Mouse (Mus musculus) lung, embryonic 14.5 days (tissue): ENCODE data around the gene 9130213A22Rik. TPM values are rescaled to one million over a fixed set of nuclear protein-coding genes. Genes with fewer than 3 reads are reported as not detected.

Experiments
- ATAC-seq: fragments of 200-750 bp; cut with Nextera tagmentation; 2 replicates; pipeline ENCODE4 v1.8.0; 2017; ENCODE audit warnings: mild to moderate bottlenecking, moderate TSS enrichment, moderate library complexity; ENCODE audit not compliant: insufficient read depth
- DNase-seq: peaks from one replicate; pipeline ENCODE4 v3.0.0-alpha.2; 2015
- H3K27ac ChIP-seq: fragments of 300-500 bp; sonication (generic); 2 replicates; pipeline ENCODE4 v1.5.1; 2014; ENCODE audit warnings: low read depth, mild to moderate bottlenecking, moderate library complexity
- H3K27me3 ChIP-seq: fragments of 300-500 bp; sonication (generic); 2 replicates; pipeline ENCODE4 v1.6.1; 2014; ENCODE audit warnings: low read length, control low read depth; ENCODE audit not compliant: insufficient read depth
- H3K36me3 ChIP-seq: fragments of 300-500 bp; sonication (generic); 2 replicates; pipeline ENCODE4 v1.6.1; 2014; ENCODE audit warnings: control low read depth; ENCODE audit not compliant: insufficient read depth
- H3K4me1 ChIP-seq: fragments of 300-500 bp; sonication (generic); 2 replicates; pipeline ENCODE4 v1.6.1; 2014; ENCODE audit warnings: antibody characterized with exemption, control low read depth; ENCODE audit not compliant: insufficient read depth
- H3K4me2 ChIP-seq: fragments of 300-500 bp; sonication (generic); 2 replicates; pipeline ENCODE4 v1.6.1; 2014; ENCODE audit warnings: mild to moderate bottlenecking
- H3K4me3 ChIP-seq: fragments of 300-500 bp; sonication (generic); 2 replicates; pipeline ENCODE4 v1.5.1; 2014; ENCODE audit warnings: low read depth, low read length
- H3K9ac ChIP-seq: fragments of 300-500 bp; sonication (generic); 2 replicates; pipeline ENCODE4 v1.6.1; 2014
- H3K9me3 ChIP-seq: fragments of 300-500 bp; sonication (generic); 2 replicates; pipeline ENCODE4 v1.6.1; 2016; ENCODE audit warnings: low read depth, low read length, control low read depth
- CTCF ChIP-seq: IDR thresholded peaks from 2 replicates; pipeline ENCODE4 v1.5.1; 2016; ENCODE audit warnings: antibody characterized with exemption, low read depth
- WGBS: fragments of 180-500 bp; shearing (Covaris S2); extraction: QIAGEN DNeasy Blood & Tissue Kit; methylation state at CpG from one replicate; pipeline ENCODE4 v1.1.7; 2014; 5-methylcytosine and 5-hydroxymethylcytosine counted together
- polyA plus RNA-seq: library from polyadenylated mRNA; unstranded; fragments of >200 nt; fragmentation: Nextera tagmentation; extraction: Ambion mirVana; gene quantifications from 2 replicates; pipeline ENCODE4 v1.2.1, GENCODE M21; 2014

The 9130213A22Rik gene
- polyA plus RNA-seq: 0.19 and 0.41 TPM in 2 replicates

DNA sequence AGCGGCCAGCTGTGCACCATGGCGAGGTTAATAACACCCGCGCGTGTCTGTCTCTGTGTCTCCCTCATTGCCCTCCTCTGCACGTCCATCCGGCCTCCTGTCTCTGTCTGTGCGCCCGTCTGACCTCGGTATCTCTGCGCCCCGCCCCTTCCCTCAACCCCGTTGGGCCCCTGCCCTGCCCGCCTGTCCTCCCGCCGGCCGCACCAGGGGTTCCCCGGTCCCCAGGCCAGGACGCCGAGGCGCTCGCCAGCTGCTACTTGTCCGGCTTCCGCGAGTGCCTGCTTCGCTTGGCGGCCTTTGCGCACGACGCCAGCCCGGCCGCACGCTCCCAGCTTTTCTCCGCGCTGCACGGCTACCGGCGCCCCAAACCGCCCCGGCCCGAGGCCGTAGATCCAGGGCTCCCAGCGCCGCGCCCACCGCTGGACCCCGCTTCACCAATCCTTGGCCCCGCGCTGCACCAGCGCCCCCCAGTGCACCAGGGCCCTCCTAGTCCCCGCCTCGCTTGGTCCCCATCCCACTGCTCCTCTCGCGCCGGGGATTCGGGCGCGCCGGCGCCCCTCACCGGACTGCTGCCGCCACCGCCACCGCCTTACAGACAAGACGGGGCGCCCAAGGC, at the start of gene 9130213A22Rik:
9130213A22Rik (minus strand) TSS at position 254 of the 616 bp plus-strand sequence.
- Histone ChIP-seq H3K9me3 (no peaks in the 10 kb centered on the region), H3K36me3 (no peaks in the 10 kb centered on the region), H3K27ac (peak within 1 kb of the TSS; percentile 89), H3K4me1 (peaks cover 13% of the 10 kb centered on the region), H3K4me2 (peak within 1 kb of the TSS; percentile 93), H3K27me3 (no peaks in the 10 kb centered on the region), H3K9ac (peak within 1 kb of the TSS; percentile 69), H3K4me3 (peak within 1 kb of the TSS; percentile 74)
- peak; percentile 78 for TF ChIP-seq CTCF
- ATAC-seq: peak; percentile 70
- DNase-seq: peak; percentile 95
- under 1% methylated on average over 66 of the region's 66 CpGs for WGBS

DNA sequence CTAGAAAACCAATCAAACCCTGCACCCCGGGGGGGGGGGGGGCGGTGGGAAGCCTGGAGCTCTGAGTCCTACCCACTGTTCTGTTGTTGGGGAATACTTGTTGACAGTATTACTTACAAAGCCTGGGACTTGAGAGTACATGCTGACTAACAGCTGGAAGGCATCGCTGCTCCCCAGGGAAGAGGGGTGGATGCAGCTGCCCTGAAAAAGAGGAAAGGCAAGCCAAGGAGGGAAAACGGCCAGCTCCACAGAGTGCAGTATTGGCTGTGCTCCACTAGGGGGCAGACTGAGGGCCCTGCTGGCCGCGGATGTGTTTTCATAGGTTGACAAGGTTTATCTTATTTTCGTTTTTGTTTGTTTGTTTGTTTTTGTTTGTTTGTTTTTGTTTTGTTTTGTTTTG, 49.2 kb upstream of the 9130213A22Rik start:
- no peak overlapping the region for H3K27ac ChIP-seq
- H3K4me1 ChIP-seq: no peaks in the 10 kb centered on the region
- 22% methylated on average over 7 of the region's 7 CpGs for WGBS
- ATAC-seq: peak; percentile 74; the same call in 1 of the 2 replicates
- H3K9me3 ChIP-seq: no peaks in the 10 kb centered on the region
- no peaks in the 10 kb centered on the region for H3K27me3 ChIP-seq
- TF ChIP-seq CTCF: peak; percentile 89
- no peaks in the 10 kb centered on the region for H3K36me3 ChIP-seq
- no peak overlapping the region for H3K4me2 ChIP-seq
- H3K9ac ChIP-seq: no peak overlapping the region
- H3K4me3 ChIP-seq: no peak overlapping the region
- peak; percentile 84 for DNase-seq

DNA sequence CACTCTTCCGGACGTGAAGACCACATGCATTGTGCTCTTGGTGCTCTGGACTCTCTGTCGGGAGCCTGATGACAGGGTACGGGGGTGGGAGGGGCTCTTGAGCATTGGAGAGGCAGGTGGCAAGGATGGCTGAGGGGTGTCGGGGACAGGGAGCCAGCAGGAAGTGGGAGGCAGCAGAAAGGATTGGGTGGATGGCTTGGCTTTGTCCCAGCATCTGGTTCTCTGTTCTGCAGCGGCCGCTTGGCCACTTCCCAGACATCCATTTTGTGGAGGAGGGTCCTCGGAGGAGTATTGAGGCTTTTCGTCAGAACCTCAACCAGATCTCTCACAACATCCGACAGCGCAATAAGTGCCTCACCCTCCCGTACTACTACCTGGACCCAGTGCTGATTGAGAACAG, 46.9 kb upstream of the 9130213A22Rik start:
- Histone ChIP-seq H3K4me1 (no peaks in the 10 kb centered on the region), H3K9ac (no peak overlapping the region), H3K4me3 (no peak overlapping the region), H3K27ac (no peak overlapping the region), H3K36me3 (no peaks in the 10 kb centered on the region), H3K4me2 (no peak overlapping the region), H3K9me3 (no peaks in the 10 kb centered on the region), H3K27me3 (no peaks in the 10 kb centered on the region)
- ATAC-seq (no peak), DNase-seq (peak; percentile 22)
- WGBS: 70% methylated on average over 12 of the region's 12 CpGs
- no peak for TF ChIP-seq CTCF

DNA sequence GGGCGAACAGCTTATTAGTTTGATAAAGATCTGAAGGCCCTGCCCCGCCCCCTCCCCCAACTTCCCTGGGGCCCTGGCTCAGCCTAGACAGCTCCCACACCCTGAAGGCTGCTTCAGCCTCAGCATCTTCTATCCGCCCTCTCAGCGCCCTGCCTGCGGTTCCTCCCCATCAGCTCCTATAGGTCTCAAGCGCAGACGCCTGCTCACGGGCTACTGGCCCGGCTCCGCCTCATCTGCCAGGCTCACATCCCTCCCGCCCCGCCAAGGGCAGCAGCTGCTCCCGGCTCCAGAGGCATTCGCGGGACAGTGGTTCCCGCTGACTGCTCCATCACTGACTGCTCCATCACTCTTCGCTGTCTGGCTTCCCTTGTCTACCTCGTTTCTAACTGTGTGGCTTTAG, 34.4 kb upstream of the 9130213A22Rik start, which contains the start of gene Alox12b:
Alox12b (plus strand) TSS at position 190 of the 400 bp plus-strand sequence.
- TF ChIP-seq CTCF: no peak
- no peak for ATAC-seq
- Histone ChIP-seq H3K4me3 (no peak within 1 kb of the TSS), H3K9me3 (no peaks in the 10 kb centered on the region), H3K36me3 (no peaks in the 10 kb centered on the region), H3K4me2 (peak within 1 kb of the TSS; percentile 12; the same call in 1 of the 2 replicates), H3K27me3 (peaks cover 20% of the 10 kb centered on the region), H3K9ac (no peak within 1 kb of the TSS), H3K27ac (no peak within 1 kb of the TSS), H3K4me1 (no peaks in the 10 kb centered on the region)
- WGBS: 2% methylated on average over 18 of the region's 18 CpGs
- peak; percentile 57 for DNase-seq

DNA sequence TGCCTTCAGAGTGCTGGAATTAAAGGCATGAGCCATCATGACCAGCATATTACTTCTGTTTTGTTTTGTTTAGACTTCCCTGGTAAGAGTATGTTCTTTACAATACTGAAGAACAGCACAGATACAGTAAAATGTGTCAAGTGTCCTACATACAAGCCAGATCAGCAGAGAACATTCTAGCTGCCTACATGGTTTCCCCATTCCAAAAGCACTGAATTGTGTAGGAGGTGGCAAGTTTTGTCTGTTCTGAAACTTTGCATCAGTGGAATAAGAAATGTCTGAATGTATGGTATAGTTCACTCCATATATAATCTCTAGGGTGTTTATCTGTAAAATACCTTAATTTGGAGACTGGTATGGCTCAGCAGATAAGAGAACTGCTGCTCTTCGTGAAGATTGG, 33.0 kb upstream of the 9130213A22Rik start:
- no peak for ATAC-seq
- H3K36me3 ChIP-seq: no peaks in the 10 kb centered on the region
- H3K9me3 ChIP-seq: no peaks in the 10 kb centered on the region
- no peak overlapping the region for H3K4me2 ChIP-seq
- no peak overlapping the region for H3K9ac ChIP-seq
- DNase-seq: no peak
- no peak overlapping the region for H3K4me3 ChIP-seq
- H3K4me1 ChIP-seq: no peaks in the 10 kb centered on the region
- no peak for TF ChIP-seq CTCF
- peaks cover 20% of the 10 kb centered on the region for H3K27me3 ChIP-seq
- no peak overlapping the region for H3K27ac ChIP-seq
- WGBS: 46% methylated on average over 1 of the region's 1 CpGs

DNA sequence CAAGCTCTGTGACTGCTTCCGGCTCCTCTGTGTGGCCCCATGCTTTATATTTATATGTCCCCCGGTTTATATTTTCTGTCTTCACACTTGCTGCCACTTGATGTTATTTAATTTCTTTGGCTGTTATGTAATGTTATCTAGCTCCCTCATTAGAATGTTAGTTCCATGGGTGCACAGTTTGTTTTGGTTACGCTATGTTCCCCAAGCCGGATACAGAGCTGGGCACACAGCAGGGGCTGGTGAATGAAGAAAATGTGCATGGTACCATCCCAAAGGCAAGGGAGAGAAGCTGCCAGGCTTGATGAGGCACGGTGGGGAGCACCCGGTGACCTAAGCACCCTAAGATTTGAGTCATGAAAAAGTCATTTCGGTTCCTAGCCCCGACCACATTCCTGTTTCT, 31.4 kb upstream of the 9130213A22Rik start:
- DNase-seq (no peak), ATAC-seq (no peak)
- Histone ChIP-seq H3K4me3 (no peak overlapping the region), H3K9me3 (no peaks in the 10 kb centered on the region), H3K27ac (no peak overlapping the region), H3K27me3 (peaks cover 20% of the 10 kb centered on the region), H3K4me2 (no peak overlapping the region), H3K36me3 (no peaks in the 10 kb centered on the region), H3K4me1 (no peaks in the 10 kb centered on the region), H3K9ac (no peak overlapping the region)
- no peak for TF ChIP-seq CTCF
- WGBS: 72% methylated on average over 8 of the region's 8 CpGs

DNA sequence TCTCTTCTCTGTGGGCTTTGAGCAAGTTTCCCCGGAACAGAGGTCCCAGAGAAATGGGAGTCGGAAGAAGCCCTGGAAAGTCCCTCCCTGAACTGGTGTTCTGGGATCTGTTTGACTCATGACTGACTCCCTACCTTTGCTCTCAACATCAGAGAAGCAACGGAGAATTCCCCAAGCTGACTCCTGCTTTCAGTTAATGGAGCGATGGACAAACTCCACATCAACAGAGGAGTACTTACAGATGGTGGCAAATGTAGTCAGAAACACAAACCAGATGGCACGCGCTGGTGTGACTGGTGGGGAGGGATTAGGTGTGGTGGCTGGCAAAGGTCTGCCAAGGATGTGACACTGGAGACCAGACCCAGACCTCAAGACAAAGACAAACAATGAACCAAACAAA, 28.6 kb upstream of the 9130213A22Rik start:
- no peaks in the 10 kb centered on the region for H3K9me3 ChIP-seq
- H3K27me3 ChIP-seq: no peaks in the 10 kb centered on the region
- no peaks in the 10 kb centered on the region for H3K36me3 ChIP-seq
- H3K4me1 ChIP-seq: no peaks in the 10 kb centered on the region
- H3K27ac ChIP-seq: no peak overlapping the region
- H3K9ac ChIP-seq: peak overlapping the region; percentile 21; the same call in 1 of the 2 replicates
- TF ChIP-seq CTCF: no peak
- DNase-seq (no peak), ATAC-seq (no peak)
- H3K4me2 ChIP-seq: peak overlapping the region; percentile 42
- 0 out of 2 replicates have a peak overlapping the region, but pooled peaks have one; percentile 17 for H3K4me3 ChIP-seq
- WGBS: 48% methylated on average over 6 of the region's 6 CpGs
